Mouse (Mus musculus) hindbrain, embryonic 15.5 days (tissue): Measurements from ENCODE around the gene Ctbp2. TPM values are rescaled to one million over a fixed set of nuclear protein-coding genes. Genes with fewer than 3 reads are reported as not detected.
A peak's percentile ranks its signal among the peaks of the same experiment; 100 is the strongest.
"Not testable (repeated sequence)": the region's sequence is repeated elsewhere in the genome, so short reads cannot be mapped to it uniquely, and the experiment has no call there.

ENCODE experiments used
- ATAC-seq: fragments of 200-750 bp; cut with Nextera tagmentation; 2 replicates; pipeline ENCODE4 v1.8.0; 2017; ENCODE audit warnings: low read depth, moderate number of reproducible peaks, moderate TSS enrichment; ENCODE audit not compliant: low FRiP score
- H3K27ac ChIP-seq: fragments of 300-500 bp; sonication (generic); replicated peaks from 2 replicates; pipeline ENCODE4 v1.5.1; 2015; ENCODE audit warnings: mild to moderate bottlenecking, inconsistent platforms
- H3K27me3 ChIP-seq: fragments of 300-500 bp; sonication (generic); 2 replicates; pipeline ENCODE4 v1.6.1; 2015; ENCODE audit warnings: control low read depth, inconsistent platforms
- H3K36me3 ChIP-seq: fragments of 300-500 bp; sonication (generic); 2 replicates; pipeline ENCODE4 v1.6.1; 2015; ENCODE audit warnings: control low read depth, inconsistent platforms
- H3K4me1 ChIP-seq: fragments of 300-500 bp; sonication (generic); replicated peaks from 2 replicates; pipeline ENCODE4 v1.6.1; 2015; ENCODE audit warnings: control low read depth, inconsistent platforms
- H3K4me2 ChIP-seq: fragments of 300-500 bp; sonication (generic); 2 replicates; pipeline ENCODE4 v1.6.1; 2015; ENCODE audit warnings: moderate library complexity, mild to moderate bottlenecking, inconsistent platforms
- H3K4me3 ChIP-seq: fragments of 300-500 bp; sonication (generic); 2 replicates; pipeline ENCODE4 v1.5.1; 2015; ENCODE audit warnings: mild to moderate bottlenecking, inconsistent platforms
- H3K9ac ChIP-seq: fragments of 300-500 bp; sonication (generic); 2 replicates; pipeline ENCODE4 v1.6.1; 2015; ENCODE audit warnings: inconsistent platforms
- H3K9me3 ChIP-seq: fragments of 300-500 bp; sonication (generic); 2 replicates; pipeline ENCODE4 v1.6.1; 2016; ENCODE audit warnings: control low read depth, inconsistent platforms
- WGBS: fragments of 180-500 bp; shearing (Covaris S2); methylation state at CpG from one replicate; pipeline ENCODE4 v1.1.7; 2015; 5-methylcytosine and 5-hydroxymethylcytosine counted together
- polyA plus RNA-seq: library from polyadenylated mRNA; unstranded; fragments of >200 nt; fragmentation: Nextera tagmentation; extraction: Ambion mirVana; gene quantifications from 2 replicates; pipeline ENCODE4 v1.2.1, GENCODE M21; 2015

The Ctbp2 gene
- polyA plus RNA-seq, 1 experiment from 2014 or later = 65.0 TPM

DNA sequence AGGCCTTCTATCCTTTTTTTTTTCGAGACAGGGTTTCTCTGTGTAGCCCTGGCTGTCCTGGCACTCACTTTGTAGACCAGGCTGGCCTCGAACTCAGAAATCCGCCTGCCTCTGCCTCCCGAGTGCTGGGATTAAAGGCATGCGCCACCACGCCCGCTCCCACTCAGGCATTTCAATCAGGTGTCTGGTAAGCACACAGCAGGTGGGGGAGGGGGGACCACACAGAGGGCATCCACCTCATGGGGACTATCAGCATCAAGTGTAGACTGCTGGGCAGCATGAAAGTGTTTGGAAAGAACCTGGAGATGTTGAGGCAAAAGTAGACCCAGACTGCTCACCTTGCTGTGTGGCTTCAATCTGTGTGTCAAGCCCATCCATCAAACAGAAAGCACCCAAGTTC is 28.5 kb downstream of the Ctbp2 start:
- not testable (repeated sequence) for ATAC-seq, H3K4me3 ChIP-seq, H3K9me3 ChIP-seq, H3K36me3 ChIP-seq, H3K27me3 ChIP-seq, H3K27ac ChIP-seq, H3K4me2 ChIP-seq, H3K9ac ChIP-seq
- 96% methylated on average over 7 of the region's 7 CpGs for WGBS
- peaks cover 48% of the 10 kb centered on the region for H3K4me1 ChIP-seq

DNA sequence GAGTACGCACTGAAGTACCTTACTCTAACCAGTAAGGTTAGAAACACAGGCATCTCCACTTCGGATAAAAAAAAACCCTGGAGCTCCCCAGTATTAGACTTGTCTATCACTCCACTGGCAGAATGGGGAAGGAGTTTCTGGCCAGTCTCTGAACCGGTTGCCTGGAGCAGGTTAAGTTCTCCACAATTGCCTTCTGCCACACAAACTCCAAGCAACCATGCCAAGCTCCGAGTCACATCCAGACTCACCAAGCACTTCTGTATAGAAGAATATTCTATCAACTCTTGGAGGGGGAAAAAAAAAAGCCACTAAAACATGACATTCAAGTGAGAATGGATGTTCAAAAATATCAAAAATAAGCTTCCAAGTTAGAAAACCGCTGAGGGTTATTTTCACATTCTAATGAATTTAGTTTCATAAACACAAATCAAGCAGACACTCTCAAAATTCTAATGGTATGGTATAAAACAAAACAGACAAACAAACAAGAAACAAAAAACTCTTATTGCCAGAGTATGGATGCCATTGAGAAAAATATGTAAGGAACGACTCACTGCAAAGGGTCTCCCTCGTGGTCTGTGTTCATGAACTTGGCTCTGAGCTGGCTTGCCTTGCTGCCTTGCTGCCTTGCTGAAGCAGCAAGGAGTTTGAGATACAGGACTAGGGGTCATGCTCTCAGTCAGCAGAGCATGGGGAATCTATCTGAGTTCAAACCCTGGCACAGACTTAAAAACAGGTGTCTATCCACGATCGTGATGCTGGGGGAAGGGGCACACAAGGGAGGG is 29.3 kb downstream of the Ctbp2 start:
- peaks cover 48% of the 10 kb centered on the region for H3K4me1 ChIP-seq

DNA sequence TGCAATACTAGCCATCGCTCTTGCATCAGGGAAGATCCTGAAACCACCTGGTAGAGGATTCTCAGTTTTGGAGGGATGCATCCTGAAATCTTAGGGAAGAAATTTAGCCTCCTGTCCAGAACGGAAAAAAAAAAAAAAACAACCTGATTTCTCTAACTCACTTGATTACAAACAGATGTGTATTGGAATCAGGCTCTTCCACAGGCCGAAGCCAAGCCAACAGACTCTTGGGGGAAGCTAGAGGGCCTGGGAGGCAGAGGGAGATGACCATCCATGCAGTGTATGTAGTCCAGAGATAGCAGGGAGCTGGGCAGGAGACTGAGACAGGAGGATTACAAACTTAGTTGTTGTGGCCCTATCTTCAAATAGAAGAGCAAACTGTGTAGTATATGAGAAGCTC is 30.0 kb downstream of the Ctbp2 start:
- WGBS = 86% methylated on average over 3 of the region's 3 CpGs
- no peak overlapping the region for H3K9ac ChIP-seq
- H3K4me3 ChIP-seq = no peak overlapping the region
- no peaks in the 10 kb centered on the region for H3K9me3 ChIP-seq
- peaks cover 48% of the 10 kb centered on the region for H3K4me1 ChIP-seq
- H3K27me3 ChIP-seq = no peaks in the 10 kb centered on the region
- H3K4me2 ChIP-seq = no peak overlapping the region
- no peak for ATAC-seq
- H3K36me3 ChIP-seq = no peaks in the 10 kb centered on the region
- no peak overlapping the region for H3K27ac ChIP-seq

More for the DNA sequence above, 29.3 kb downstream of the Ctbp2 start:
- WGBS = 83% methylated on average over 9 of the region's 9 CpGs
- Histone ChIP-seq H3K9ac (no peak overlapping the region), H3K27me3 (no peaks in the 10 kb centered on the region), H3K9me3 (no peaks in the 10 kb centered on the region), H3K36me3 (no peaks in the 10 kb centered on the region), H3K4me3 (no peak overlapping the region), H3K27ac (no peak overlapping the region), H3K4me2 (no peak overlapping the region)
- no peak for ATAC-seq

DNA sequence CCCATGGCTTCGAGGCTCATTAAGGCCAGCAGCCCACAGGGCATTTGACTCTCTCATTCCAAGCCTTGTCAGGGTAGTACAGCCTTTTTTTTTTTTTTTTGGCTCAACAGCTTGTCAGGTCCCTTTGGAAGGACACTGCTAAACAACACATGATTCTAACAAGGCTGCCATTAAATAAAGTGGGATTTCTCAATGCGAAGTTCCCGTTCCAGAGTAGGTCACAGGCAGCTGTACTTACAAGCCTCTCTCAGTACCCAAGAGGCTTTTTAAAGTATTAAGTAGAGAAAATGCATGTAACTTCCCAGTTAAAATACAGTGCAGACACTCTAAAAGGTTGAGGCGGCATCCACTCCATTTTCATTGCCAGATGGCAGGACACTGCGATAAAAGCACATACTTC is 30.4 kb downstream of the Ctbp2 start:
- Histone ChIP-seq H3K4me2 (no peak overlapping the region), H3K27me3 (no peaks in the 10 kb centered on the region), H3K4me1 (peaks cover 48% of the 10 kb centered on the region), H3K4me3 (no peak overlapping the region), H3K9me3 (no peaks in the 10 kb centered on the region), H3K27ac (no peak overlapping the region; the same call in 1 of the 2 replicates), H3K9ac (no peak overlapping the region), H3K36me3 (no peaks in the 10 kb centered on the region)
- no peak for ATAC-seq
- WGBS = 81% methylated on average over 5 of the region's 5 CpGs

DNA sequence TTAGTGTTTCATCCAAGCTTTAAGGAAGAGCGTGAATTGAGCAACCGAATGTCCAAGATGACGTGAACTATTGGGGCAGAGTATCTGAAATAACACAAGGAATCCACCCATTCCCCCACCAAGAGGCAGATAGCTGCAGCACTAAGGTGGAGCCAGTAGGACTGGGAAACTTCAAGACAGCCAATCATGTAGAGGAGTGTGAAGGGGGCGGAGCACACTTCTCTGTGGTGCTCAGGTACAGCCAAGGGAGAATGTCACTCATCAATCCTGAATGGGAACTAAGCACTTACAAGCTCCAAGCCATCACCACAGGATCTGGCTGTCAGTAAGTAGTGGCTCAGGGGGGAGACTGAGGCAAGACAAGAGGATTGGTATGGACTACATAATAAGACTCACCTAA is 33.5 kb downstream of the Ctbp2 start:
- H3K27ac ChIP-seq = no peak overlapping the region
- no peaks in the 10 kb centered on the region for H3K36me3 ChIP-seq
- 0 out of 2 replicates have a peak, but pooled peaks have one; percentile 35 for ATAC-seq
- H3K9ac ChIP-seq = no peak overlapping the region
- no peaks in the 10 kb centered on the region for H3K9me3 ChIP-seq
- no peak overlapping the region for H3K4me3 ChIP-seq
- no peaks in the 10 kb centered on the region for H3K27me3 ChIP-seq
- peaks cover 47% of the 10 kb centered on the region for H3K4me1 ChIP-seq
- H3K4me2 ChIP-seq = no peak overlapping the region
- WGBS = 89% methylated on average over 4 of the region's 4 CpGs

DNA sequence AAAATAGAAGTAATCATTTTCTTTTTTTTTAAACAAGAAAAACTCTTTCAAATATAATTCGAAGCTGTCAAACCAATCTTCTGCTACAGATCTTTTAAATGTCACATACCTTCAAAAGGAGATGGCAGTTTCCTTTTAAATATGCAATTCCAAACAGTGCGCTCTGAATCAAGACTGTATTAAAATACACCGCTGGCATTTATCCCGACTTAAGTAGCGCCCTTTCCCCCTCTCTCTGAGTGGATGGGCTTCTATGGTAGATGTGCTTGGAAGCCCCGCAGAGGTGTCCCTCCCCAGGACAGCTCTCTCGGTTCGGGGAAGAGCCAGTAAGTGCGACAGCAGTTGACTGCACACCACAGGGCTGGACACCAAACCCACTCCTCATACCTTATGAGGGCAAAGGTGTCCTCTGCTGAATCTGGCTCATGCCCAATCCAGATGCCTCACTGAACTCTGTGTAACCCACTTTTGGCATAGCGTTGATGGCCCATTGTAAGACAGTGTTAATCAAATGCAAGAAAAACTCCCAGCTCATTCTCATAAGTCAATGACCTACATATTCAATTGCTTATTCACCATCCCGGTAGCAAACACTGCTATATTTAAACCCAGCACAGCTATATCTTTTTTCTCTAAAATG is 34.4 kb downstream of the Ctbp2 start:
- H3K4me2 ChIP-seq = no peak overlapping the region
- no peaks in the 10 kb centered on the region for H3K9me3 ChIP-seq
- H3K4me3 ChIP-seq = no peak overlapping the region
- H3K27ac ChIP-seq = 0 out of 2 replicates have a peak overlapping the region, but pooled peaks have one; percentile 11
- no peaks in the 10 kb centered on the region for H3K27me3 ChIP-seq
- H3K9ac ChIP-seq = no peak overlapping the region
- peaks cover 47% of the 10 kb centered on the region for H3K4me1 ChIP-seq
- WGBS = 63% methylated on average over 11 of the region's 11 CpGs
- H3K36me3 ChIP-seq = no peaks in the 10 kb centered on the region
- ATAC-seq = peak; percentile 33; the same call in 1 of the 2 replicates

DNA sequence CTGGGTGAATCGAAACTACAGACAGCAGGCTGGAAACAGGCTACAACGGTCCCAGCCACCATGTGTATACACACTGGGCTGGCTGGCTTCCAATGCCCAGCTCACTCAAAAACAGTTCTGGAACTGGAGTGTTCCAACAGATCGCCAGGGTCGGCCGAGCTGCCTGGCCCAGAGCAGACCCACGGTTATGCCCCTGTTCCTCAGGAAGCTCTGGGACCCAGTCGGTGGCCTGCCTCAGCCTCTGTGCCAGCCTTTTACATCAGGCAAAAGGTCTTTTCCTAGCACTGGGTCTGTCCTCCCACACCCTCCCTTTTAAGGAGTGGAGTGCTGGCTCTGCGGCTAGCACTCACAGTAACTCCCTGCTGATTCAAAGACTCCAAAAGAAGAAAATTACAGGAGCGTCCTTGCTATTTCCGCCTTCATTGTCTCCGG is 35.3 kb downstream of the Ctbp2 start:
- Histone ChIP-seq H3K4me2 (peak overlapping the region; percentile 35), H3K27me3 (no peaks in the 10 kb centered on the region), H3K4me3 (no peak overlapping the region), H3K9ac (no peak overlapping the region), H3K4me1 (peaks cover 48% of the 10 kb centered on the region), H3K36me3 (no peaks in the 10 kb centered on the region), H3K27ac (peak overlapping the region; percentile 76), H3K9me3 (no peaks in the 10 kb centered on the region)
- peak; percentile 64; the same call in 1 of the 2 replicates for ATAC-seq
- WGBS = 26% methylated on average over 11 of the region's 11 CpGs

DNA sequence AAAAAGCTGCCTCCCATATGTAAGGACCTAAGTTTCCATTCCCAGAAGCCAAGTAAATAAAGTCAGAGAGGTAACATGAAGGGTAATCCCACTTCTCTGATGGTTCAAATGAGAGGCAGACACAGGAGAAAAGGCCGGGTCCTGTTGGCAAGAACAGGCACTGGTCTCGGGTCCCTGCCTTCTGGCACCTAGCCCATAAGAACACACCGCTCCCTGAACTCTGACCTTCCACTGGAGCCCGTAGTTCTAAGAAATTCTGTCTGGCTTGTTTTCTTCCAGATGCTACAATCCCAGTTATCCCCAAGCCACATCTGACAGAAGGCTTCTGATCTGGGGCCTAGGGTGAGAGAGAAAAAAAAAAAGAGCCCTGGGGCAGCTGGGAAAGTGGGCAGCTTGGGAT is 35.7 kb downstream of the Ctbp2 start:
- no peaks in the 10 kb centered on the region for H3K36me3 ChIP-seq

DNA sequence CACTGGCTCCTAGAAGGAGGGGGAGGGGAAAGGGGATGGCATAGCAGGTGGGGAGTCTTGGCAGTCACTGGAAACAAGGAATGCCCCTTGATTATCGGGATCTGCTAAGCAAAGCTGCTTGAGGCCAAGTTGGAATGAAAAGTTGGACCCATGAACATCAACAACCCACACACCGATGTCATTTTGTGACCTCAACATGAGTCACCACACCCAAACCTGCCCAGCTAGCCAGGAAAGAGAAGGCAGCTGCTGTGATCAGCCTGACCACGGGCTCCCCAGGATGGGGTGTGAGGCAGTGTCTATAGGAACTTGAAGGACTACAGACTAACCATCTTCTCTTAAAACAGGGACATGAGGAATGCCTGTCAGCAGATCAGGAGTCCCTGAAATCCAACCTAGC is 38.7 kb downstream of the Ctbp2 start:
- no peak overlapping the region for H3K4me3 ChIP-seq
- H3K9me3 ChIP-seq = no peaks in the 10 kb centered on the region
- no peaks in the 10 kb centered on the region for H3K27me3 ChIP-seq
- WGBS = 95% methylated on average over 3 of the region's 3 CpGs
- no peaks in the 10 kb centered on the region for H3K36me3 ChIP-seq
- ATAC-seq = no peak
- no peak overlapping the region for H3K4me2 ChIP-seq
- no peak overlapping the region for H3K9ac ChIP-seq
- H3K27ac ChIP-seq = no peak overlapping the region
- H3K4me1 ChIP-seq = peaks cover 61% of the 10 kb centered on the region

More for the DNA sequence above, 35.7 kb downstream of the Ctbp2 start:
- Histone ChIP-seq H3K27me3 (no peaks in the 10 kb centered on the region), H3K4me1 (peaks cover 48% of the 10 kb centered on the region), H3K27ac (peak overlapping the region; percentile 76), H3K4me3 (no peak overlapping the region), H3K9ac (no peak overlapping the region), H3K9me3 (no peaks in the 10 kb centered on the region), H3K4me2 (peak overlapping the region; percentile 35; the same call in 1 of the 2 replicates)
- 55% methylated on average over 4 of the region's 4 CpGs for WGBS
- ATAC-seq = no peak

DNA sequence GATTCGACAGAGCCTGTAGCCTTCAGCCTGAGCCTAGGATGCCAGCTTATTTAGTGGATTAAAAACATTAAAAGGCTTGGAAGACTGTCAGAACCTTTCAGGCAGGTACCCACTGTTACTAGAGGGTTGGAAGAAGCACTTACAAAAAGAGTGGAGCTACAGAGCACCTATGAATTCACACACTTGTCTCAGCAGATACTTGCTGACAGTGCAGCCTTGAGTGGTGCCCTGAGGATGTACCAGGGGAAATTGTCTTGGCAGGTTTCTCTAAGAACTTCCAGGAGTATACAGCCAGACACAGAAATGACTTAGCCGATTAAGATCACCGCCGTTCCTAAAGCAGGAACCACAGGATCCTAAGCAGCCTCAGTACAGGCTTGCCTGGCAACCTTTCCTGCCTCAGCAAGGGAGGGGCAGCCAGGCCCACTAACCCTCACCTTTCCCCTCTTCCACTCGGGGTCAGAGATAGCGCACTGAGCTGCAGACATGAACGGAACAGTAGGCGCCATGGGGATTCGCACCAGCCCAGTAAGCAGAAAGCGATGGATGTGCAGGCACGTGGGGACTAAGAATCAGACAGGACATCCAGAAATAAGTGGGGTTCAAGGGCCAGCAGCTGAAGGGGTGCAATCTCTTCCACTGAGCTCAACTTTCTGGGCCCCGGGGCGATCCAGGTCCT is 40.1 kb downstream of the Ctbp2 start:
- ATAC-seq = no peak
- 83% methylated on average over 13 of the region's 13 CpGs for WGBS

DNA sequence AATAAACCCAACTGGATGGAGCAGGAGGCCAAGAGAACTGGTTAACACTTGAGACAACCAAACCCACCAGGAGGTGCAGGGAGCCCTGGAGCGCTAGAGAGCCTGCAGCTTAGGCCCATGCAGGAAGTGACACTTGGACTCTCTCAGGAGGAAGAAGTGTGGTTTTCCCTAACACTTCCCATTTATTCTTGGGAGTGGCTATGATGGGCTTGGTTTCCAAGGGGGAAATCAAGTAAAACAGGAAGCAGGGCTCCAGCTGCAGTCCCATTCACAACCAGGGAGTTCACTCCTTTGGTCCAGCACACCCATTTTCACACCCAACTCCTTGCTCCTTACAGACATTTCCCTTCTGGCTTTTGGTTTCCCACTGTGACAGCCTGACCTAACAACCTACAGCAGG is 45.2 kb downstream of the Ctbp2 start:
- ATAC-seq = no peak
- H3K27me3 ChIP-seq = no peaks in the 10 kb centered on the region
- no peak overlapping the region for H3K27ac ChIP-seq
- H3K4me3 ChIP-seq = no peak overlapping the region
- no peak overlapping the region for H3K4me2 ChIP-seq
- 85% methylated on average over 1 of the region's 1 CpGs for WGBS
- H3K36me3 ChIP-seq = no peaks in the 10 kb centered on the region
- no peaks in the 10 kb centered on the region for H3K9me3 ChIP-seq
- no peak overlapping the region for H3K9ac ChIP-seq
- H3K4me1 ChIP-seq = peaks cover 50% of the 10 kb centered on the region

More for the DNA sequence above, 40.1 kb downstream of the Ctbp2 start:
- no peak overlapping the region for H3K4me3 ChIP-seq
- H3K27me3 ChIP-seq = no peaks in the 10 kb centered on the region
- peaks cover 50% of the 10 kb centered on the region for H3K4me1 ChIP-seq
- H3K9me3 ChIP-seq = no peaks in the 10 kb centered on the region
- H3K4me2 ChIP-seq = no peak overlapping the region
- no peak overlapping the region for H3K9ac ChIP-seq
- no peaks in the 10 kb centered on the region for H3K36me3 ChIP-seq
- no peak overlapping the region for H3K27ac ChIP-seq
